Mouse (Mus musculus): Measurements from ENCODE around the gene Sox8. TPM values are rescaled to one million over a fixed set of nuclear protein-coding genes. Genes with fewer than 3 reads are reported as not detected.
A peak's percentile ranks its signal among the peaks of the same experiment; 100 is the strongest.

Gene Sox8
- total and polyA plus RNA-seq, 3 experiments, result not detected

GRCm38 (mm10) chr17:25567261-25567660 lies 3.2 kb downstream of the Sox8 start:
- no peaks in the 10 kb centered on the region for H3K36me3 ChIP-seq (ENCODE audit: control insufficient read depth in 1 of 2, insufficient read depth in 2 of 2, low read length in 2 of 2)
- no peaks in the 10 kb centered on the region for H3K4me1 ChIP-seq (ENCODE audit: control insufficient read depth in 1 of 2, insufficient read depth in 2 of 2, low read length in 2 of 2)
- H3K4me3 ChIP-seq (ENCODE audit: control insufficient read depth in 1 of 2, insufficient read depth in 1 of 2, low read depth in 2 of 2, low read length in 2 of 2), result no peak overlapping the region
- no peaks in the 10 kb centered on the region for H3K9me3 ChIP-seq (replicated peaks; ENCODE audit: insufficient read depth, low read length)
- H3K79me2 ChIP-seq (ENCODE audit: control insufficient read depth, insufficient read depth, low read length, poor library complexity), result no peaks in the 10 kb centered on the region
- DNase-seq (ENCODE audit: low read depth, low spot score), result no peak
- no peaks in the 10 kb centered on the region for H3K27me3 ChIP-seq (ENCODE audit: control insufficient read depth in 1 of 2, insufficient read depth in 2 of 2, low read length in 2 of 2)
- no peak overlapping the region for H3K9ac ChIP-seq (ENCODE audit: control insufficient read depth, low read depth, low read length, poor library complexity, severe bottlenecking)
- TF ChIP-seq CTCF (IDR thresholded peaks at IDR 0.05 in 2 of 3, conservative IDR thresholded peaks at IDR 0.05 in 1 of 3; ENCODE audit: control insufficient read depth in 1 of 3, insufficient read depth in 1 of 3, low read depth in 2 of 3, low read length in 3 of 3, poor library complexity in 1 of 3, severe bottlenecking in 1 of 3) (no peak), HCFC1 (IDR thresholded peaks at IDR 0.05; ENCODE audit: low read depth, low read length) (no peak), POLR2AphosphoS5 (IDR thresholded peaks at IDR 0.05; ENCODE audit: borderline replicate concordance, low read depth, low read length) (no peak)
- H3K27ac ChIP-seq (ENCODE audit: control insufficient read depth, low read depth, low read length), result no peak overlapping the region

GRCm38 (mm10) chr17:25565860-25566600 lies 4.5 kb downstream of the Sox8 start:
- H3K4me3 ChIP-seq (ENCODE audit: control insufficient read depth in 1 of 2, insufficient read depth in 1 of 2, low read depth in 2 of 2, low read length in 2 of 2), result no peak overlapping the region
- TF ChIP-seq BHLHE40 (IDR thresholded peaks at IDR 0.05; ENCODE audit: borderline replicate concordance, low read depth, low read length) (no peak), ZNF384 (IDR thresholded peaks at IDR 0.05; ENCODE audit: low read depth, low read length) (peak; percentile 58)
- no peaks in the 10 kb centered on the region for H3K27me3 ChIP-seq (ENCODE audit: control insufficient read depth in 1 of 2, insufficient read depth in 2 of 2, low read length in 2 of 2)
- no peaks in the 10 kb centered on the region for H3K36me3 ChIP-seq (ENCODE audit: control insufficient read depth in 1 of 2, insufficient read depth in 2 of 2, low read length in 2 of 2)
- no peak overlapping the region for H3K27ac ChIP-seq (ENCODE audit: control insufficient read depth, low read depth, low read length)
- H3K4me1 ChIP-seq (ENCODE audit: control insufficient read depth in 1 of 2, insufficient read depth in 2 of 2, low read length in 2 of 2), result no peaks in the 10 kb centered on the region
- H3K9me3 ChIP-seq (replicated peaks; ENCODE audit: insufficient read depth, low read length), result no peaks in the 10 kb centered on the region
- no peaks in the 10 kb centered on the region for H3K79me2 ChIP-seq (ENCODE audit: control insufficient read depth, insufficient read depth, low read length, poor library complexity)
- no peak for DNase-seq (ENCODE audit: low read depth, low spot score)
- H3K9ac ChIP-seq (ENCODE audit: control insufficient read depth, low read depth, low read length, poor library complexity, severe bottlenecking), result no peak overlapping the region

GRCm38 (mm10) chr17:25565244-25565643 lies 5.2 kb downstream of the Sox8 start:
- Histone ChIP-seq H3K27ac (ENCODE audit: control insufficient read depth, low read depth, low read length) (no peak overlapping the region), H3K4me3 (ENCODE audit: control insufficient read depth in 1 of 2, insufficient read depth in 1 of 2, low read depth in 2 of 2, low read length in 2 of 2) (no peak overlapping the region), H3K4me1 (ENCODE audit: control insufficient read depth in 1 of 2, insufficient read depth in 2 of 2, low read length in 2 of 2) (no peaks in the 10 kb centered on the region), H3K9me3 (replicated peaks; ENCODE audit: insufficient read depth, low read length) (no peaks in the 10 kb centered on the region), H3K9ac (ENCODE audit: control insufficient read depth, low read depth, low read length, poor library complexity, severe bottlenecking) (no peak overlapping the region), H3K79me2 (ENCODE audit: control insufficient read depth, insufficient read depth, low read length, poor library complexity) (no peaks in the 10 kb centered on the region), H3K27me3 (ENCODE audit: control insufficient read depth in 1 of 2, insufficient read depth in 2 of 2, low read length in 2 of 2) (no peaks in the 10 kb centered on the region), H3K36me3 (ENCODE audit: control insufficient read depth in 1 of 2, insufficient read depth in 2 of 2, low read length in 2 of 2) (no peaks in the 10 kb centered on the region)
- no peak for TF ChIP-seq MYB (IDR thresholded peaks at IDR 0.05; ENCODE audit: low read depth, low read length)
- no peak for TF ChIP-seq POLR2A (IDR thresholded peaks at IDR 0.05; ENCODE audit: control insufficient read depth in 1 of 2, insufficient read depth in 1 of 2, low read depth in 1 of 2, low read length in 2 of 2, poor library complexity in 1 of 2)
- no peak for TF ChIP-seq E2F4 (IDR thresholded peaks at IDR 0.05; ENCODE audit: borderline replicate concordance, low read depth, low read length)
- no peak for TF ChIP-seq UBTF (IDR thresholded peaks at IDR 0.05; ENCODE audit: borderline replicate concordance, insufficient read depth, low read depth, low read length)
- no peak for TF ChIP-seq CHD2 (IDR thresholded peaks at IDR 0.05; ENCODE audit: low read length)
- TF ChIP-seq ETS1 (IDR thresholded peaks at IDR 0.05; ENCODE audit: low read depth, low read length), result no peak
- TF ChIP-seq JUND (IDR thresholded peaks at IDR 0.05; ENCODE audit: low read depth, low read length), result no peak
- no peak for DNase-seq (ENCODE audit: low read depth, low spot score)
